Mouse (Mus musculus) urinary bladder, postnatal 36 days (tissue): ENCODE measurements around the gene Vwa7.
"Not testable (repeated sequence)": the region's sequence is repeated elsewhere in the genome, so short reads cannot be mapped to it uniquely, and the experiment has no call there.

Experiments used
- DNase-seq, 2 experiments: peaks; one replicate each; pipeline ENCODE4 v3.0.0; 2022; ENCODE audit warnings: low spot score in 2 of 2, mixed read lengths in 1 of 2

Gene Vwa7

GRCm38 (mm10) chr17:35016376-35016775 lies at the start of gene Vwa7:
TSS of gene Vwa7 (plus strand) at chr17:35016579.
- DNase-seq: peak; percentile 52 to 75

DNA sequence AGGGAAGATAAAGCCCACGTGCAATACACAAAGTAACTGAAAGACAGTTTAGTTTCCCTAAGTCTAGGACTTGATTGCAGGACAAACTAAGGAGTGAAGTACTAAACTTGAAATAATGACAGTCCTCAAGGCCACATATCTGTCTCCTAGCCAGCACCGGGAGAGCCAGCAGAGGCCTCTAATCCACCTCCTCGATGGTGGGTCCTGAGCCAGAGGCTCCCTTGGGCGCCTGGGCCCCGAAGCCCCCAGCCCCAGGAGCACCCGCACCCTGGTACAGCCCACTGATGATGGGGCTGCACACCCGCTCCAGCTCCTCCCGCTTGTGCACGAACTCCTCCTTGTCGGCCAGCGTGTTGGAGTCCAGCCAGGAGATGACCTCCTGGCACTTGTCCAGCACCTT lies 46.6 kb upstream of the Vwa7 start, which contains the start of gene Gm20481:
Gene Gm20481 (plus strand): TSS at position 91 of the 400 bp plus-strand sequence.
- not testable (repeated sequence) for DNase-seq

- DNase-seq: not testable (repeated sequence)
These were observed 45.5 kb upstream of the Vwa7 start for GRCm38 (mm10) chr17:34970850-34971249.

GRCm38 (mm10) chr17:34971694-34972068 lies 44.7 kb upstream of the Vwa7 start:
- DNase-seq: not testable (repeated sequence)

DNA sequence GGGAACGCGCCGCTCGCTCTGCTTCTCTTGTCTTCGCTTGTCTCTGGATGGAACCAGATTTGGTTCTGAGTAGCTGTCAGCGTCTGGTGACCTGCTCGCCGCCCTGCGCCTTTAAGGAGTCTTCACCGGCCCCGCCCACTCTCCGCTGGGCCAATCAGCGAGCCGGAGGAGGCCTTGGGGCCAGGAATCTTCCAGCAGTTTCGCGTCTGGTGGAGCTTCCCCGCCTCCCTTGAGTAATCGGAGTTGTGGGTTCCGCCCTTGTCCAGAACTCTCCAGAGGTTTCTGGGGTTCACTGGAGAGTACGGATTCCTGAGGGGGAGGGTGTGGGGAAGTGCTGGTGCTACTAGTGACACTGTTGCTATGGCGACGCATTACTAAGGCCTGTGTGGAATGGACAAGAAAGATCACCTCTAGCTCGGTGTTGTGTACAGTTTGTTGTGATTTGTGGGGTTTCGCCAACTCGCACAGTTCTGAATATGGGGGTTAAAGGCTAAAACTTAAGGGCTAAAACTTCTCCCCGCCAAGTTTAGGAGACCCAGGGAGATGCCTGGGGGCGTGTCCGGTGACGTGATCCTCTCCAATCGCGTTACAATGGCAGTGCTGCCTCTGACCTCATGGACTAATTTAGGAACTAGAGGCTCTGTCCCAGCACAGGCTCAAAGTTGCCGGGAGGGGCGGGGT lies 44.2 kb upstream of the Vwa7 start, which contains the start of the genes Hspa1a and Hspa1l:
Gene Hspa1a (minus strand): TSS at position 88 of the 681 bp plus-strand sequence.
Gene Hspa1l (plus strand): TSS at position 635 of the 681 bp plus-strand sequence.
- peak; percentile 82 to 88 for DNase-seq

DNA sequence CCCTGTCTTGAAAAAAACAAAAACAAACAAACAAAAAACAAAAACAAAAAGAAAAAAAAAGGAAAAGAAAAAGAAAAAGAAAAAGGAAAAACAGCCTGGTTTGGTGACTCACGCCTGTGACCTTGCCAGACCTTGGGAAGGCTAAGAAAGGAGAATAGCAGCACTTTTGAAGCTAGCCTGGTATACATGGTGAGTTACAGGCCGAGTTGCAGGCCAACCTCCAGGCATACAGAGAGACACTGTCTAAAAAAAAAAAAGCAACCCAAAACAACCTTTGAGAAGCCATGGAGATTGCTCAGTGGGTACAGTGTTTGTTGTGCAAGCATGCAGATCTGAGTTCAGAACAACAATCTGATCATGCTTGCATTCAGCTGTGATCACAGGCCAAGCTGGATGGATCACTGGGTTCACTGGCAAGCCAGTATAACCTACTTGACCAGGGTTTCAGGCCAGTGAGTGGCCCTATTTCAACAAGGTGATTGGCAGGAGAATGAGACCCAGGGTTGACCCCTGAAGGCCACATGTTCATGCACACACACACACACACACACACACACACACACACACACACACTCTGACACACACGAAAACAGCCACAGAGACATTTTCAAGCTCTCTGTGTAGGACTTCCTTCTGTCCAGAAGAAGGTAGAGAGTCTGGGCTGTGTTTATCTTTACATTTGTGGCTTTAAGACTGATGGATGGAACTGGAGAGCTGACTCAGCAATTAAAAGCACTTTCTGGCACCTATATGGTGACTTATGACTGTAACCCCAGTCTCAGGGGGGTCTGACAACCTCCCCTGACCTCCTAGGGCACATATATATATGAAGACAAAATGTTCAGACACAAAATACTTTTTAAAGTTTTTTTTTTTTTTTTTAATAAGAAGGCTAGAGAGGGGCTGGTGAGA lies 40.5 kb upstream of the Vwa7 start:
- DNase-seq: no peak

DNA sequence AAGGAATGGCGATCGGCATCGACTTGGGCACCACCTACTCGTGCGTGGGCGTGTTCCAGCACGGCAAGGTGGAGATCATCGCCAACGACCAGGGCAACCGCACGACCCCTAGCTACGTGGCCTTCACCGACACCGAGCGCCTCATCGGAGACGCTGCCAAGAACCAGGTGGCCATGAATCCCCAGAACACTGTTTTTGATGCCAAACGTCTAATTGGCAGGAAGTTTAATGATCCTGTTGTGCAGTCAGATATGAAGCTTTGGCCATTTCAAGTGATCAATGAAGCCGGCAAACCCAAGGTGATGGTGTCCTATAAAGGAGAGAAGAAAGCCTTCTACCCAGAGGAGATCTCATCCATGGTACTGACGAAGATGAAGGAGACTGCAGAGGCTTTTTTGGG lies 39.4 kb upstream of the Vwa7 start:
- no peak for DNase-seq

- no peak for DNase-seq
These were observed 38.1 kb upstream of the Vwa7 start for GRCm38 (mm10) chr17:34978239-34978638.

DNA sequence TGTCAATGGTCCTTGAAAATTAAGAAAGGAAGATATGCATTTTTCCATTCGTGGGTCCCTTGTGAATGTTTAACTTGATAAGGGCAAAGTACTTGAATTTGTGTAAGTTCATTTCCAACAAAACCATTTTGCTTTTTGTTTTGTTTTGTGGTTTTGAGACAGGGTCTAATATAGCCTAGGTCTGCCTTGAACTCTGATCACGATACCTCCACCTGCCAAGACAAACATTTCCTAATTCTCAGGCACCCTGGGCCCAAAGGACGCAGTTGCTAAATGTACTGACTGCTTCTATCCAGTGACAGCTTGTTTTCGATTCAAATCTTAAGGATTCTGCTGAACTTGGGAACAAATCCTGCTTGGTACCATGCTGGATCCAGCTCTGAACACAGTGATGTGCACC lies 36.7 kb upstream of the Vwa7 start:
- DNase-seq: no peak

DNA sequence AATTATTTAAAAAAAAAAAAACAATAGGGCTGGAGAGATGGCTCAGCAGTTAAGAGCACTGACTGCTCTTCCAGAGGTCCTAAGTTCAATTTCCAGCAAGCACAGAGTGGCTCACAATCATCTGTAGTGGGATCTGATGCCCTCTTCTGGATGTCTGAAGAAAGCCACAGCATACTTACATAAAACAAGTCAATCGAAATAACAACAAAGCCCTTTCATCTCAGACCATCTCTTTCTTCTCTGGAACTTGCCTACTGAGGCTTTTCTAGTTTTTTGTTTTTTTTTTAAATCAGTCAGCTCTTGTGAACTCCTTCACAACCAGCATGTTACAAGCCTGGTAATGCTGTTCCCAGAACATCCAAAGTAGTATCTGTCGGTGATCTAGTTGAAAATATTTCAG lies 35.7 kb upstream of the Vwa7 start:
- DNase-seq: no peak

DNA sequence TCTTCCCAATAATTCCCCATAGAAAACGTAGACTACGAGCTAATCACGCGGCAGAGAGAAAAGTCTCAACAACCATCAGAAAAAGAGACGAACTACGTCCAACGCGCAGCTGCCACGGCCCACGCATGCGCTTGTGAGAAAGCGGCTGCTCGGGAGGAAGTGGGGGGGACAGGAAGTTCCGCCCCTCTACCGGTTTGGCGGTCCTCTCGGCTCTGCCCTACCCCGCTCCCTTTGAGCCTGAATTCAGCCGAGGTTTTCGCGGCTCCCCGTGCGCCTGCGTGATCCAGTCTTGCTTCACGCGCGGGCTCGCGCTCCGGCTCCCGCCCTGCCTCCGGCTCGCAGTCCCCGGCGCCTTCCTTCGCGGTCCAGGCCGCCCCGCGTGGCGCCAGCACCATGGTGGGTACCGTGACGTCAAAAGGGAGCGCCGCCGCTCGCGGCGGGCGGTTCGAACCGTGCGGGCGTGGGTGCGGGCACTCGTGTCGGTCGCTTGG lies 34.6 kb upstream of the Vwa7 start, which contains the start of gene Lsm2:
Gene Lsm2 (plus strand): TSS at position 173 of the 491 bp plus-strand sequence.
- peak; percentile 90 to 91 for DNase-seq

DNA sequence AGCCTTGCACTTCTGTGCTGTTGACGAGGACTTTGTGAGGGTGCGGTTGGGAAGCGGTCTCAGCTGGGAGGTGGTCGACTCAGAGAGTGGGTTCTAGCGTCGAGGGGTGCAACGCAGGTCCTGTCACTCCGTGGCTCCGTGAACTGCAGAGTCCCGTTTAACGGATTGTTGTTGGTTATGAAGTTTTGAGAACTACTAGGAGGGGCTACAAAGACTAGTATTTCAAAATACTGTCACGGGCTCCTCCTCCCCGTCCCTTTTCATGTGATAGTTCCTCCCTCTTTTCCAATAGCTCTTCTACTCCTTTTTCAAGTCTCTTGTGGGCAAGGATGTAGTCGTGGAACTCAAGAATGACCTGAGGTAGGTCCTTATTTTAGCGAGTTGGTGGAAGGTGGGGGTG lies 34.1 kb upstream of the Vwa7 start:
- DNase-seq: no peak

- no peak for DNase-seq
These were observed 32.2 kb upstream of the Vwa7 start for GRCm38 (mm10) chr17:34984218-34984617.

DNA sequence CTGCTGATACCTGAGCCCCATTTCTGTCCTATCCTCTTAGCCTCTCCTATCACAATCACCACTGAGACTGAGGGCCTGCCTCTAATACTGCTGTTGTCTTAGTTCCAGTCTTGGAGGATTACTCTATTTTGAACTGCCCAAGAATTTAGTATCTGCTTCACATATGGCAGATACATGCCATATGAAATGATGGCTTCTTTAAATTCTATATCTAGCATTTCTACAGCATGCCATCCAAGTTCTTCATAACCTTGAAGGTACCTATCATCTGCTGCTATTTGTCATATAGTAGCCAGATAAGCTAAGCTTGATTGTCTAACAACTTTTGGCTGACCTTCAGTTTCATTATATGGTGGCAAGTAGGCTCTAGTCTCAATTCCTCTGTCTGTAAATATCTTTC lies 21.6 kb upstream of the Vwa7 start:
- DNase-seq: no peak

GRCm38 (mm10) chr17:34995192-34995591 lies 21.2 kb upstream of the Vwa7 start:
- not testable (repeated sequence) for DNase-seq

DNA sequence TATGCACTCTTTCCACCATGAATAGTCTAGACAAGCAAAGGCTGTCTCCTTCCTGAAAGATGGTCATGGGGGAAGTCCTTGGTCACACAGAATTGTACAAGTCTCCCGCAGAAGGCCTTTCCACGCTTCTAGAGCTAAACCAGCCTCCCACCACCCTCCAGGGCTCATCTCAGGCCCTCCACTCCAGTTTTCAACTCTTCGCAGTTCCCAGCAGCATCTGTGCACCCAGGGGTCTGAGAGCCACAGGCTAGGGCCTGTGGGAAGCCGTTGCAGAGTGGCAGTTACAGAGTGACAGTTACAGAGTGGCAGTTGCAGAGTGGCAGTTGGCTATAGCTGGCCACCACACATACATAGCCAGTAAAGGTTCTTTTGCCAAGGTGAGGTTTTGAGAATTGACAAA lies 20.5 kb upstream of the Vwa7 start:
- not testable (repeated sequence) for DNase-seq

DNA sequence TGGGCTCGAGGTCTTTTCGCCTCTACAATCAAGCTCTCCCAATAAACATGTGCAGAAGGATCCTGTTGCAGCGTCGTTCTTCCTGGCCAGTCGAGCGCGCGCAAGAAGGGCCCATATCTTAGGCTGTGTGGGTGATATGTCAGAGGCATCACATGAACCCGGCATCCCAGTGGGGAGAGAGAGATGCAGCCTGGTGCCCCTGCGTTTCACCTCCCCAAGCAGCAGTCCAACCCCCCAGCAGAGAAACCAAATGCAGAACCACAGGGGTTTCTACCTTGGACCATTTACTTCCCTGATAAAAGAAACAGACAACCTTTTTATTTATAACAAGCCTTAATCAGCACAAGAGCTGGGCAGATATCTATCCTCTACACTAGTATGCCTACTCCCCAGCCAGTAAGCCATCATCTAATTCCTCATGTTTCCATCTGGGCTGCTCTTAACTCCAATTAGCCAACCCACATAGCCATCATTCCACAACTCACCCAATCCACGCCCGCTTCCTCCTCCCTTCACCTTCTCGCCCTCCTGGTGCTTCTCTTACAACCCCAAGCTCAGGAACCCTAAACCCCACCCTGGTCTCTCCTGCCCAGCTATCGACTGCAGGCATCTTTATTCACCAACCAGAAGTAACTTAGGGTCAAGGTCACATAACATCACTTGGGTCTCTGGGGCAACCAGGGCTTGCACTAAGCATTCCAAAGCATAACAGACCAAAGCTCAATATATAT lies 19.8 kb upstream of the Vwa7 start:
- DNase-seq: no peak

GRCm38 (mm10) chr17:34997142-34997483 lies 19.3 kb upstream of the Vwa7 start:
- no peak for DNase-seq

DNA sequence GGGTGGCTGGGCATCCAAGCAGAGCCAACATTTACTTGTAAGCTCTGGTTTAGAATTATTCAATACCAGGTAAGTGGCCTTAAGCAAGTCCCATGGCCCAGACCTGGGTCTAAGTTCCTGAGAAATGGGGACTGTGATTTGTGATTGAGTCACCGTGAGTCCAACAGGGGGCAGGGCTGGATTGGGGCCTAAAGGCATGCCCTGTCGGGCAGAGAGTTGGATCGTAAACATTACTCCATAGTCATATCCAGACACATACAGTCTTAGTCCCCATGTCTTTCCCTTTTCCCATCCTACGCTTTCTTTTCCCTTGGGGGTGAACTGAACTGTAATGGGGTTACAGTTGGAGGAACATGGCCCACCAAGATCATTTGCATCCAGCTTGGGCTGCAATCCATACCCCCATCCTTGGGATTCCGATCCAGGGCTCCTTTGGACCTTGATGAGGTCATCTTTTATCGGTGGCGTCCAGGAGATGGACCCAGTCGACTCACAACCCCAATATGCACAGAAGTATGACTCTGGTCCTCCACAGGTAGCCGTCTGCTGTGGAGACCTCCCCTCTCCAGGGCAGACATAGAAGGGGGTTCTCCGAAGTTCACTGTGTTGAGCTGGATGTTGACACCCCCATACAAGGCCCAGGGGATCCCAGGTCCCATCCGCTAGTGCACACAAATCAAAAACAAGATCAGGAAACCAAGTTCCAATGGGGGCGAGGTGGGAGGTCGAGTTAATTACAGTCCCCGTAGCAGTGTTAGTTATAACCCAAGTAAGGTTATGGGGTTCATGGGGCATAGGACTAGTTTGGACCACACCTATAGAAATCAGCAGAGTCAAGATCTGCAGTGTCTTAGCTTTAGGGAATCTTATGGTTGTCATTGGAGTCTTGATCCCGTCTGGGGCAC lies 17.6 kb upstream of the Vwa7 start:
- DNase-seq: no peak

DNA sequence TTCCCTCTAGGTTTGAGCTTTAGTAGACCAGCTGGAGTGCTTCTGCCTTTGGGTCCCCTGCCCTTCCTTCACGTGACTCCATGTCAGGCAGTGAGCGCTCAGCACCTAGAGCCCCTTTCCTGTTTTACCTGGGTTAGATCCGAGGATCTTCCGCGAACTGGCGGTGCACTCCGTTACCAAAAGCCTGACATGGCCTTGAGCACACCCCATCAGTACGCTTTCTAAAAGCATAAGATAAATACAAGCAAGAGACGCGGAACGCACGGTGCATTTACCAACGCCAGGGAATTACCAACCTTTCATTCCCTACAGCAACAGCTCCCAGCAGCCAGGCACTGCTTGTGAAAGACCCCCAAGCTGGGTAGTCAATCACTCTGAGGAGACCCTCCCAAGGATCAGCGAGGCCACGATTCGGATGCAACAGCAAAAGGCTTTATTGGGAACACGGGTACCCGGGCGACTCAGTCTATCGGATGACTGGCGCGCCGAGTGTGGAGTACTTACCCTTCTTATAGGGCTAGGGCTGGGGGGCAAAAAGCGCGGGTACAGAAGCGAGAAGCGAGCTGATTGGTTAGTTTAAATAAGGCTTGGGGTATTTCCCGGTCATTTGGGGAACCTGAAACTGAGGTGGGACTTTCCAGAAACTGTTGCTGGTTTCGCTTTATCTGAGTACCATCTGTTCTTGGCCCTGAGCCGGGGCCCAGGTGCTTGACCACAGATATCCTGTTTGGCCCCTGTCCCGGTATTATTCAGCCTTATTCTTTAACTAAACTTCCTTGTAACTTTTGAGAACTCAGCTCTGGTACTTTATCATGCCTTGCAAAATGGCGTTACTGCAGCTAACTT lies 16.3 kb upstream of the Vwa7 start:
- DNase-seq: not testable (repeated sequence)
